Mouse (Mus musculus) neural tube, embryonic 12.5 days (tissue): ENCODE measurements around the gene Mrpl17. TPM values are rescaled to one million over a fixed set of nuclear protein-coding genes. Genes with fewer than 3 reads are reported as not detected.

Experiments
- ATAC-seq: fragments of 200-750 bp; cut with Nextera tagmentation; 2 replicates; pipeline ENCODE4 v1.8.0; 2017; ENCODE audit warnings: low read depth, mild to moderate bottlenecking, moderate TSS enrichment, moderate library complexity; ENCODE audit not compliant: low FRiP score
- H3K27ac ChIP-seq: fragments of 300-500 bp; sonication (generic); 2 replicates; pipeline ENCODE4 v1.5.1; 2016
- H3K27me3 ChIP-seq: fragments of 300-500 bp; sonication (generic); replicated peaks from 2 replicates; pipeline ENCODE4 v1.6.1; 2016; ENCODE audit warnings: mild to moderate bottlenecking
- H3K36me3 ChIP-seq: fragments of 300-500 bp; sonication (generic); 2 replicates; pipeline ENCODE4 v1.6.1; 2016; ENCODE audit warnings: mild to moderate bottlenecking
- H3K4me1 ChIP-seq: fragments of 300-500 bp; sonication (generic); 2 replicates; pipeline ENCODE4 v1.6.1; 2016
- H3K4me2 ChIP-seq: fragments of 300-500 bp; sonication (generic); replicated peaks from 2 replicates; pipeline ENCODE4 v1.6.1; 2016; ENCODE audit warnings: mild to moderate bottlenecking
- H3K4me3 ChIP-seq: fragments of 300-500 bp; sonication (generic); 2 replicates; pipeline ENCODE4 v1.5.1; 2016
- H3K9ac ChIP-seq: fragments of 300-500 bp; sonication (generic); 2 replicates; pipeline ENCODE4 v1.6.1; 2016; ENCODE audit warnings: mild to moderate bottlenecking
- H3K9me3 ChIP-seq: fragments of 300-500 bp; sonication (generic); 2 replicates; pipeline ENCODE4 v1.6.1; 2016; ENCODE audit warnings: mild to moderate bottlenecking
- WGBS: fragments of 180-500 bp; shearing (Covaris S2); methylation state at CpG from one replicate; pipeline ENCODE4 v1.1.7; 2016; 5-methylcytosine and 5-hydroxymethylcytosine counted together
- polyA plus RNA-seq: library from polyadenylated mRNA; unstranded; fragments of >200 nt; fragmentation: Nextera tagmentation; extraction: Ambion mirVana; gene quantifications from 2 replicates; pipeline ENCODE4 v1.2.1, GENCODE M21; 2016

Gene Mrpl17
- polyA plus RNA-seq, 1 experiment from 2014 or later = 238 TPM

DNA sequence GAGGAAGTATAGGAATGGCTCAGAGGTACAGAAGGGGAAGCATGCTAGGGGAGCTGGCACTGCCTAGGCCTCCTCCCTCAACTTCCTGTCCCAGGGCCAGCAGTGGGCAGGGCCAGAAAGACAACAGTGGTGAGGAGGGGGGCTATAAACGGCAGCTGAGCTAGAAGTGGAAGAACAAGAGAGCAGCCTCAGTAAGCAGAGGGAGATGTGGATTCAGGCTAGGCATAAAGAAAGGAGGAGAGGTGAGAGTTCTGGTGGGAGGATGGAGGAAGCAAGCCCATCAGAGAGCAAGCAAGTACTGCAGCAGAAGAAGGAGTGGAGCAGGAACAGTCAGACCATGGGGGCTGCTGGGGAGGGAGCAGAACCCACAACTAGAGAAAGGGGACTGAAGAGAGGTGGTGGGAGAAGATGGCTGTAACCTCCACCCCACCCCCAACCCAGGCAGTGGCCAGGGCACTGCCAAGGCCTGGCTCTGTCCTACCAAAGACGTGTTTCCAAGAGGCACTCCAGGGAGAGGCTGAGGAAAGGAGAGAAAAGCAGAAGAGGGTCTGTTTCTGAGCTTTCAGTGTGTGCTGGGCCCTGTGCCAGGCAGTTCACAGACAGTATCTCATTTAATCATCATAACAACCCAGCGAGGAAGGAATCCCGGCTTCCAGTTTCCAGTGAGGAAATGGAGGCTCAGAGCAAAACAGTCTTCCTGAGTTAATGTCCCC, 32.2 kb downstream of the Mrpl17 start:
- Histone ChIP-seq H3K9ac (peak overlapping the region; percentile 18; the same call in 1 of the 2 replicates), H3K4me2 (peak overlapping the region; percentile 34), H3K4me3 (no peak overlapping the region), H3K36me3 (peaks cover 72% of the 10 kb centered on the region), H3K4me1 (peaks cover 42% of the 10 kb centered on the region), H3K27ac (peak overlapping the region; percentile 4; the same call in 1 of the 2 replicates), H3K27me3 (no peaks in the 10 kb centered on the region), H3K9me3 (no peaks in the 10 kb centered on the region)
- ATAC-seq = peak; percentile 56; the same call in 1 of the 2 replicates
- WGBS = 24% methylated on average over 4 of the region's 4 CpGs

DNA sequence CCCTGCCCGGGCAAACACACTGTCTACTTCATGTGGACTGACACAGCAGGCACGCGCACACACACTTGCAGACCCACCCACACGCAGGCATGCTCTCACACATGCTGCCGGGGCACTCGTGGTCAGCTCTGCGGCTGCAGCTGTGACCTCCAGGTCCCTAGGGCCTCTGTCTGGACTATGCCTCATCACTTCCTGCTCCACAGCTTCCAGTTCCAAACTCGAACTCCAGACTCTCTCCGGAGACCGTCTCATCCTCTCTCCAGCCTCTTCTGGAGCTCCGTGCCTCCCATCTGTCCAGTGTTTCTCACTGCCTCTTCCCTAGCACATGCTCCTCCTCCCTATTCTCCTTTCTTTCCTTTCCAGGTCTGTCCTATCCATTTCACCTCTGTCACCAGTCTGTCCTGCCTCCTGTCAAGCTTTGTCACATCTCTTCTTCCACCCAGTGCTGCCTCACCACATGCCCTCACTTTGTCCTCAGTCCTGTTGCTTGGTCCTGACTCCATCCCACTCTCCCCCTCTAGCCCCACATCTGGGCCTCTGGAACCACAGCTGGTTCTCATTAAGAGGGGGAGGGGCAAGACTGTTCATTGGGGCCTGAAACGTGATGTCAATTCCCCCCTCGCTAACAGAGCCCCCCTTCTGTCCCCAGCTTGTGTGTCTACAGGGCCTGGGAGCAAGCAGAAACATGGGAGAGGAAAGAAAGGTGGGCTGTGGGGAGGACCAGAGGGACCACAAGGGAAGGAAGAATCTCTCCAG, 32.9 kb downstream of the Mrpl17 start:
- H3K4me2 ChIP-seq = peak overlapping the region; percentile 34
- no peaks in the 10 kb centered on the region for H3K9me3 ChIP-seq
- peaks cover 37% of the 10 kb centered on the region for H3K4me1 ChIP-seq
- H3K27ac ChIP-seq = peak overlapping the region; percentile 4; the same call in 1 of the 2 replicates
- H3K36me3 ChIP-seq = peaks cover 74% of the 10 kb centered on the region
- 56% methylated on average over 13 of the region's 13 CpGs for WGBS
- ATAC-seq = peak; percentile 46
- no peaks in the 10 kb centered on the region for H3K27me3 ChIP-seq
- H3K9ac ChIP-seq = 0 out of 2 replicates have a peak overlapping the region, but pooled peaks have one; percentile 18
- H3K4me3 ChIP-seq = no peak overlapping the region

DNA sequence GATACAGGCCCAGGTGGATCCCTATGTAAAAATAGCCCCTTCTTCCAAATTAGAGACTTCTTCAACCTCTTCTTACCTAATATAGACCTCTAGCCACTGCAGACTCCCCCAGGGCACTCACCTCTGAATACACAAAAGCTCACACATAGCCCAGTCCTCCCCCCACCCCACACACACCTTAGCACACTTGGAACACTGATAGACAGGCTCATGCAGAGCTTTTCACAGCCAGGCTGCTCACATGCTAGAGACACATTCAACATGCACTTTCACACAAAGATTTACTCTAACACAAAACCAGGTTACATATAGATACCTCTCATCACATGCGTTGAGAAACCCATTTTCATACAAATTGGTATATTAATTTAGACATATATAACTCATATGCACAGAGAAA, 33.6 kb downstream of the Mrpl17 start:
- peaks cover 32% of the 10 kb centered on the region for H3K4me1 ChIP-seq
- ATAC-seq = no peak
- H3K4me3 ChIP-seq = no peak overlapping the region
- H3K27me3 ChIP-seq = no peaks in the 10 kb centered on the region
- peaks cover 74% of the 10 kb centered on the region for H3K36me3 ChIP-seq
- H3K9ac ChIP-seq = no peak overlapping the region
- 92% methylated on average over 1 of the region's 1 CpGs for WGBS
- H3K4me2 ChIP-seq = peak overlapping the region; percentile 34
- no peaks in the 10 kb centered on the region for H3K9me3 ChIP-seq
- H3K27ac ChIP-seq = no peak overlapping the region

DNA sequence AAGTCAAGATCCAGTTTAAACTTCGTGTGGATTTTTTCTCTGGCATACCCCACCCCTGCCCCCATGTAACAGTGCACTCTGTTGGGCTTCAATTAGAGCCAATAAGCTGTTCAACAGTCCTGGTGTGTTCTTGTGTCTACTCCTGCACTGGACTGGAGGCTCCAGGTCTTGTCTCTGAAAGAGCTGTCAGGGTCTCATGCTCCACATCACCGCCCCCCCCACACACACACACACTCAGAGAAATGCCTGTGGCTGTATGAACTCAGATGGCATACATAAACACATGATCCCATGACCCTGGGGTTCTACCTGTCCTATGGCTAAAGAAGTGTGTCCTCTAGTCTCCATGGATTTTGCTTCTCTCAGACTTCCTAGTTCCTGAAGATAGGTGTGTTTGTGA, 34.9 kb downstream of the Mrpl17 start:
- H3K4me2 ChIP-seq = no peak overlapping the region
- no peak for ATAC-seq
- H3K27ac ChIP-seq = no peak overlapping the region
- no peaks in the 10 kb centered on the region for H3K9me3 ChIP-seq
- WGBS = 92% methylated on average over 2 of the region's 2 CpGs
- H3K4me1 ChIP-seq = peaks cover 36% of the 10 kb centered on the region
- no peak overlapping the region for H3K4me3 ChIP-seq
- no peak overlapping the region for H3K9ac ChIP-seq
- H3K36me3 ChIP-seq = peaks cover 74% of the 10 kb centered on the region
- H3K27me3 ChIP-seq = no peaks in the 10 kb centered on the region

DNA sequence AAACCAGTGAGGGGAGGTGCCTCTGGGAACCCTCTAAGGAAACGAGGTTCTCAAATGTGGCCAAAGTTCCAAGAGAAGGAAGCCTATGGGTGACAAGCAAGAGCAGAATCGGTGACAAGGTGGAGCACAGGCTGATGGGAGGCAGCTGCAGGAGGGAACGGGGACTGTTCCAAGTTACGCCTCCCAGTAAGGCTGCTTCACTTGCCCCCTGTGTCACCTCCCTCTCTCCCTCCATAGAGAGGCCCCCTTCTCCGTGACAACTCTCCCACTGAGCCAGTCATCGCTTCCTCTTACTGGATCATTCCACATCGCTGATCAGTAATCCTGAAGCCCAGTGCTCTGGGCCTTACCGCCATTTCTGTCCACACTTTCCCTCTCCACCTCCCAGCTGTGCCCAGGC, 36.2 kb downstream of the Mrpl17 start:
- Histone ChIP-seq H3K27ac (no peak overlapping the region), H3K4me2 (no peak overlapping the region), H3K4me1 (peaks cover 41% of the 10 kb centered on the region), H3K9me3 (no peaks in the 10 kb centered on the region), H3K4me3 (no peak overlapping the region), H3K27me3 (no peaks in the 10 kb centered on the region), H3K36me3 (peaks cover 74% of the 10 kb centered on the region), H3K9ac (no peak overlapping the region)
- no peak for ATAC-seq
- 43% methylated on average over 8 of the region's 8 CpGs for WGBS

DNA sequence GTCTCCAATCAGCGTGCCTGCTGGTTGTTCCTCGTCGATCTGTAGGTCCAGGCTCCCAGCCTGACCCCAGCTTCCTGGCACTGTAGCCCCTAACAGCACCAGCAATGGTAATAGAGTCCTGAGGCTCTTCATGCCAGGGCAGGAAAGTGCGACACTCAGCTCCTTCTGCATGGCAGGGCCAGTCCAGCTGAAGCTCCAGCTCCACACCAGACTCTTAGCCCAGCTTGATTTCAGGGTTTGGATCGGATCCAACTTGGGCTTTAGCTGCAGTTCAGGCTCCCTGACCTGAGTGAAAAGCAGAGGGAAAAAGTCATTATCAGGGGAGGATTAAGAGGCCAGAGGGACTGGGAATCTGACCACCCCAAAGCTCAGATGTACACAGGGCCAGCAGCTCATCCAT, 37.9 kb downstream of the Mrpl17 start:
- no peaks in the 10 kb centered on the region for H3K27me3 ChIP-seq
- no peaks in the 10 kb centered on the region for H3K9me3 ChIP-seq
- peaks cover 34% of the 10 kb centered on the region for H3K4me1 ChIP-seq
- no peak overlapping the region for H3K9ac ChIP-seq
- 94% methylated on average over 5 of the region's 5 CpGs for WGBS
- H3K36me3 ChIP-seq = peaks cover 63% of the 10 kb centered on the region
- no peak overlapping the region for H3K27ac ChIP-seq
- no peak for ATAC-seq
- H3K4me2 ChIP-seq = no peak overlapping the region
- H3K4me3 ChIP-seq = no peak overlapping the region

DNA sequence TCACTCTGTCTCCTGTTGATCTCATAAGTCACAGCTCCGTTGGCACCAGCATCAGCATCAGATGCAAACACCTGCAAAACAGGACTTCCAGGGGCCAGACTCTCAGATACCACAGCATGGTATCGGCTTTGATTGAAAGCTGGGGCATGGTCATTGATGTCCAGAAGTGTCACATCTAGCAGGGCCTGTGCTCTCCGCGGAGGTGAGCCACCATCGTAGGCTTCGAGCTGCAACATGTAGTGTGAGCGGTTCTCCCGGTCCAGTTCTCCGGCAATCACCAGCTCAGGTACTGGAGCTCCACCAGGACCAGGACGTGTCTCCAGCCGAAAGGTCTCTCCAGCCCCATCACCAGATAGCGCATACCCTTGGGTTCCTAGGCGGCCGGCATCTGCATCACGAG, 38.6 kb downstream of the Mrpl17 start:
- WGBS = 94% methylated on average over 15 of the region's 15 CpGs
- Histone ChIP-seq H3K9me3 (no peaks in the 10 kb centered on the region), H3K27ac (no peak overlapping the region), H3K4me2 (no peak overlapping the region), H3K9ac (no peak overlapping the region), H3K4me3 (no peak overlapping the region), H3K36me3 (peaks cover 65% of the 10 kb centered on the region), H3K27me3 (no peaks in the 10 kb centered on the region), H3K4me1 (peaks cover 36% of the 10 kb centered on the region)
- no peak for ATAC-seq

DNA sequence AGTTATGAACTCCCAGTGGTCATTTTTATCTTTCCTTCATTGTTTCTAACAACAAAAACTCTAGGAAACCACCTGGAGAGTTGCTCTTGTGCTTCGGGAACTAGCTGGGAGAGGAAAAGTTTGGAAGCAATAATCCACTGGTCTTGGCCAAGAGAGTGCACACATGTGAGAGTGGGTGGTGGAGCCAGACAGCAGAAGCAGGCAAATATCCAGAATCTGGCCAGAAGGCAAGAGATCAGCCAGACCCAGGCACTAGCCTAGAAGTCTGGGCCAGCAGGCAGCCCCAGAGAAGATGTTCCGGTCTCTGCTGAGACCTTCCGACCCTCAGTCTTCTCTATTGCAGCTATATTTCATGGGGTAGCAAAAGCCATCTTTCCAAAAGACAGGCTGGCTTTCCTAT, 40.9 kb downstream of the Mrpl17 start:
- 88% methylated on average over 3 of the region's 3 CpGs for WGBS
- H3K27ac ChIP-seq = no peak overlapping the region
- no peaks in the 10 kb centered on the region for H3K9me3 ChIP-seq
- H3K36me3 ChIP-seq = peaks cover 66% of the 10 kb centered on the region
- H3K27me3 ChIP-seq = peaks cover 3% of the 10 kb centered on the region; the same call in 1 of the 2 replicates
- H3K4me3 ChIP-seq = no peak overlapping the region
- peaks cover 29% of the 10 kb centered on the region for H3K4me1 ChIP-seq
- H3K4me2 ChIP-seq = no peak overlapping the region
- H3K9ac ChIP-seq = no peak overlapping the region
- no peak for ATAC-seq

DNA sequence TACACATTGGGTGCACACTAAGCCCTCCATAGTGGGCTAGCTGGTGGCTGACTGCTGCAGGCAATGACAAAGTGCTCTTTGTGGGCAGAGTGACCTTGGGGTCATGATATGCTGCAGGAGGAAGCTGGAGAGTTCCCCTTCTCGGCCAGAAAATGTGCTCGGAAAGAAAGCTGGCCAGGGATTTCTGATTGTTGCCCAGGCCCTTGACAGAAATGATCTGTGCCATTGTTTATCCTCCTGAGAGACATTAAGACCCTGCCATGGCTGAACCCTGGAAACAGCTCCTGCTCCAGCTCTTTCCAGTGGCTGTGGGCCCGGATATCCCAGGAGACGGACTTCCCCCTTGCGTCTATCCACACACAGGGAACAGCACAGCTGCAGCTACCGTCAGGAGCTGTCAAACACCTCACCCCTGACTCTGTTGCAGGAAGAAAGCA, 43.2 kb downstream of the Mrpl17 start:
- Histone ChIP-seq H3K4me1 (peaks cover 26% of the 10 kb centered on the region), H3K9ac (no peak overlapping the region), H3K36me3 (peaks cover 74% of the 10 kb centered on the region), H3K27ac (no peak overlapping the region), H3K9me3 (no peaks in the 10 kb centered on the region), H3K27me3 (peaks cover 23% of the 10 kb centered on the region), H3K4me3 (no peak overlapping the region), H3K4me2 (peak overlapping the region; percentile 31)
- no peak for ATAC-seq
- WGBS = 16% methylated on average over 6 of the region's 6 CpGs

DNA sequence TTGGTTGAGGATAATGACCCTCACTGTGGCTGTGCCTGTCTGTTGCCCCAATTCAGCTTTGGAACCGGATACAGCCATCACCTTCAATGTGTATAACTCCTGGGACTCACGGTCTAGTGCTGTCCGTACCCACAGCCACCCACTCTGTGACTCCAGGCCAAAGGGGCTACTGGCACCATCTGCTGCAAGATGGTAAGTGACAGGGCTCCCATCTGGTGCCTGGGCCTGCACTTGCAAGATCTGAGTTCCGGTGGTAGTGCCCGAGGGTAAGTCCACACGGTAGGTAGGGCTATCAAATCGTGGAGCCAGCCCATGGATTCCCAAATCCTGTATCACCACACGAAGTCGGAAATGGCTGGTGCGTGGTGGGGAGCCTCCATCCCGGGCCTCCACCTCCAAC, 46.6 kb downstream of the Mrpl17 start:
- Histone ChIP-seq H3K9ac (no peak overlapping the region), H3K4me1 (peaks cover 18% of the 10 kb centered on the region), H3K27me3 (peaks cover 28% of the 10 kb centered on the region), H3K4me3 (no peak overlapping the region), H3K27ac (no peak overlapping the region), H3K36me3 (peaks cover 63% of the 10 kb centered on the region), H3K9me3 (no peaks in the 10 kb centered on the region), H3K4me2 (no peak overlapping the region)
- WGBS = 89% methylated on average over 11 of the region's 11 CpGs
- ATAC-seq = no peak

DNA sequence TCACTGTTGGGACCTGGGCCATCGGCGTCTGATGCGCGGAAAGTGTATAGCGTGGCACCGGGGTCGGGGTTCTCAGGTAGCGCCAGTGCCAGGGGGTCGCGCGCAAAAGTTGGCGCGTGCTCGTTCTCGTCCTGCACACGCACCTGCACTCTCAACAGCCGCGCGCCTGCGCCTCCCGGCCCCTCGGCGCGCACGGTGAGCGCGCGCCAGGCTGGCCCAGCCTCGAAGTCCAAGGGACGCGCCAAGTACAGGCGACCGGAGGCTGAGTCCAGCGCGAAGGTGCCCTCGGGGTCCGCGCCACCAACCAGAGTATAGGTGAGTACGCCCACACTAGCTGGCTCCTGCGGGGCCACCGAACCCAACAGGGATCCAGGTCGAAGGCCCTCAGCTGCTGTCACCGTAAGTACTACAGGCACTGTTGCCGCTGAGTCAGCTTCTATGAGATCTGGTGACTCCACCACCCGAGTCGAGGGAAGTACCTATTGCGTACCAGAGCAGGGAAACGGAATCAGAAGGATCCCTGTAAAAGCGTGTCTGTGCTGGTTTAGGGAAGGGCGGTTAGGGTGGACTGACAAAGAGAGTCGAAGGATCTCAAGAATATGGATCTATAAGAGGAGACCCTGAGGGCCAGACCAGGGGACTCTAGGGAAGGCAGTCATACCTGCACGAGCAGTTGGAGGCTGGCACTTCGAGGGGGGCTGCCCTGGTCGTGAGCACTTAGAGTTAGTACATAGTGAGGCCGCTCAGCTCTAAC, 48.2 kb downstream of the Mrpl17 start:
- Histone ChIP-seq H3K4me1 (peaks cover 5% of the 10 kb centered on the region; the same call in 1 of the 2 replicates), H3K27me3 (peaks cover 28% of the 10 kb centered on the region), H3K9me3 (no peaks in the 10 kb centered on the region), H3K27ac (no peak overlapping the region), H3K36me3 (peaks cover 79% of the 10 kb centered on the region), H3K4me3 (no peak overlapping the region; the same call in 1 of the 2 replicates), H3K9ac (no peak overlapping the region), H3K4me2 (peak overlapping the region; percentile 16; the same call in 1 of the 2 replicates)
- WGBS = 22% methylated on average over 55 of the region's 55 CpGs
- no peak; the same call in 1 of the 2 replicates for ATAC-seq
